Mouse (Mus musculus): ENCODE results near the gene Afap1. TPM values are rescaled to one million over a fixed set of nuclear protein-coding genes. Genes with fewer than 3 reads are reported as not detected.

The Afap1 gene
- total and polyA plus RNA-seq, 3 experiments, result 0.03 to 0.04 TPM; not detected in 1

DNA sequence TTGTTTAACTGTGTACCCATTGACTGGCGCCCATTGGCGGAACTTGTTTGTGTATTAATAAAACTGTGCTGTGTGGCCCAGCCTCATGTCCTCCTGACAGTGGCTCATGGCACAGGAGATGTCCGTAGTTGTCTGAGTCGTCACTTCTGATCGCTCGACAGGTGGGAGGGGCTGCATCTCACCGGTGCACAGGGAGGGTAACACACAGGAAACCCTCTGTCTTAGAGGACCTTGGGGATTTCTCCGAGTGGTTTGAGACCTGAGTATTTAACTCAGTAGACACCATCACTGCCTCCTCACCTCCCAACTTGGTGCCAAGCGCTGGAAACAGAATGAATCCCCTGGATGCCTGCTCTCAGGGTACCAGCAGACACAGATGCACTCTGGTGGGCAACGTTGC lies 110.7 kb downstream of the Afap1 start:
- Histone ChIP-seq H3K9me3 (replicated peaks; ENCODE audit: insufficient read depth, low read length) (no peaks in the 10 kb centered on the region), H3K27ac (ENCODE audit: control insufficient read depth, low read depth, low read length) (no peak overlapping the region), H3K79me2 (ENCODE audit: control insufficient read depth, insufficient read depth, low read length, poor library complexity) (no peaks in the 10 kb centered on the region), H3K36me3 (ENCODE audit: control insufficient read depth in 1 of 2, insufficient read depth in 2 of 2, low read length in 2 of 2) (no peaks in the 10 kb centered on the region), H3K9ac (ENCODE audit: control insufficient read depth, low read depth, low read length, poor library complexity, severe bottlenecking) (no peak overlapping the region), H3K4me3 (ENCODE audit: control insufficient read depth in 1 of 2, insufficient read depth in 1 of 2, low read depth in 2 of 2, low read length in 2 of 2) (no peak overlapping the region), H3K4me1 (ENCODE audit: control insufficient read depth in 1 of 2, insufficient read depth in 2 of 2, low read length in 2 of 2) (no peaks in the 10 kb centered on the region), H3K27me3 (ENCODE audit: control insufficient read depth in 1 of 2, insufficient read depth in 2 of 2, low read length in 2 of 2) (no peaks in the 10 kb centered on the region)
- DNase-seq (ENCODE audit: low read depth, low spot score), result no peak
- TF ChIP-seq GATA1 (IDR thresholded peaks at IDR 0.05; ENCODE audit: low read depth, low read length) (no peak), MAFK (IDR thresholded peaks at IDR 0.05; ENCODE audit: borderline replicate concordance, low read depth, low read length) (no peak), MXI1 (IDR thresholded peaks at IDR 0.05; ENCODE audit: low read depth, low read length) (no peak), GABPA (IDR thresholded peaks at IDR 0.05; ENCODE audit: low read depth, low read length) (no peak), TAL1 (IDR thresholded peaks at IDR 0.05; ENCODE audit: low read length) (no peak), POLR2A (IDR thresholded peaks at IDR 0.05; ENCODE audit: control insufficient read depth in 1 of 2, insufficient read depth in 1 of 2, low read depth in 1 of 2, low read length in 2 of 2, poor library complexity in 1 of 2) (no peak), EP300 (IDR thresholded peaks at IDR 0.05; ENCODE audit: low read depth in 1 of 2, low read length in 2 of 2) (no peak)

DNA sequence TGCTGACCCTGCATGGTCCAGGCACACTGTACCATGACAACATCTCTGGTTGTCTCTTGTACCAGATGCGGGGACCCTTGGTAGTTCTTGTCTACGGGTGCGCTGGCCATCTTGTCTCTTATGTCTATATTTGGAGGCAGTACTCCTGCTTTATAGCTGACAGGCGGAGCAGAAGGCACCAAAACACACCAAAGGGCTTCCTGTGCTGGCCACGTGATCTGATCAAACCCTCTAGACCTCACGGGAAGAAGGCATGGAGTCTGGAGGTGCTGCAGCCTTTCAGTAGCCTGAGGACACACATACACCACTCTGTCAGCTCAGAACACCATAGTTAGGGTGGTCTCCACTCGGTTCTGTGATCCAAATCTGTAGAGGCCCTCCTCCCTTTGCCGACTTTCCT lies 113.0 kb downstream of the Afap1 start:
- no peak overlapping the region for H3K9ac ChIP-seq (ENCODE audit: control insufficient read depth, low read depth, low read length, poor library complexity, severe bottlenecking)
- no peaks in the 10 kb centered on the region for H3K79me2 ChIP-seq (ENCODE audit: control insufficient read depth, insufficient read depth, low read length, poor library complexity)
- no peaks in the 10 kb centered on the region for H3K27me3 ChIP-seq (ENCODE audit: control insufficient read depth in 1 of 2, insufficient read depth in 2 of 2, low read length in 2 of 2)
- no peaks in the 10 kb centered on the region for H3K9me3 ChIP-seq (replicated peaks; ENCODE audit: insufficient read depth, low read length)
- no peak for DNase-seq (ENCODE audit: low read depth, low spot score)
- H3K27ac ChIP-seq (ENCODE audit: control insufficient read depth, low read depth, low read length), result no peak overlapping the region
- H3K4me1 ChIP-seq (ENCODE audit: control insufficient read depth in 1 of 2, insufficient read depth in 2 of 2, low read length in 2 of 2), result no peaks in the 10 kb centered on the region
- H3K36me3 ChIP-seq (ENCODE audit: control insufficient read depth in 1 of 2, insufficient read depth in 2 of 2, low read length in 2 of 2), result no peaks in the 10 kb centered on the region
- TF ChIP-seq MAZ (IDR thresholded peaks at IDR 0.05; ENCODE audit: low read depth, low read length), result no peak
- no peak for TF ChIP-seq ETS1 (IDR thresholded peaks at IDR 0.05; ENCODE audit: low read depth, low read length)
- TF ChIP-seq MAFK (IDR thresholded peaks at IDR 0.05; ENCODE audit: borderline replicate concordance, low read depth, low read length), result no peak
- no peak for TF ChIP-seq NELFE (IDR thresholded peaks at IDR 0.05; ENCODE audit: low read depth, low read length)
- no peak for TF ChIP-seq HCFC1 (IDR thresholded peaks at IDR 0.05; ENCODE audit: low read depth, low read length)
- no peak for TF ChIP-seq KAT2A (conservative IDR thresholded peaks at IDR 0.05; ENCODE audit: low read depth, low read length)
- no peak for TF ChIP-seq RCOR1 (IDR thresholded peaks at IDR 0.05; ENCODE audit: low read depth, low read length)
- no peak for TF ChIP-seq MXI1 (IDR thresholded peaks at IDR 0.05; ENCODE audit: low read depth, low read length)
- TF ChIP-seq USF2 (IDR thresholded peaks at IDR 0.05; ENCODE audit: borderline replicate concordance in 1 of 2, insufficient read depth in 1 of 2, low read depth in 1 of 2, low read length in 2 of 2), result no peak
- no peak for TF ChIP-seq CTCF (IDR thresholded peaks at IDR 0.05 in 2 of 3, conservative IDR thresholded peaks at IDR 0.05 in 1 of 3; ENCODE audit: control insufficient read depth in 1 of 3, insufficient read depth in 1 of 3, low read depth in 2 of 3, low read length in 3 of 3, poor library complexity in 1 of 3, severe bottlenecking in 1 of 3)
- TF ChIP-seq MAX (IDR thresholded peaks at IDR 0.05; ENCODE audit: low read length), result no peak
- no peak for TF ChIP-seq NRF1 (IDR thresholded peaks at IDR 0.05; ENCODE audit: insufficient read depth, low read depth, low read length, poor library complexity, severe bottlenecking)
- no peak for TF ChIP-seq POLR2A (IDR thresholded peaks at IDR 0.05; ENCODE audit: control insufficient read depth in 1 of 2, insufficient read depth in 1 of 2, low read depth in 1 of 2, low read length in 2 of 2, poor library complexity in 1 of 2)
- TF ChIP-seq GATA1 (IDR thresholded peaks at IDR 0.05; ENCODE audit: low read depth, low read length), result no peak
- TF ChIP-seq ZC3H11A (IDR thresholded peaks at IDR 0.05; ENCODE audit: low read depth, low read length), result no peak
- no peak for TF ChIP-seq SMC3 (IDR thresholded peaks at IDR 0.05; ENCODE audit: low read depth, low read length)
- TF ChIP-seq RAD21 (IDR thresholded peaks at IDR 0.05; ENCODE audit: low read depth, low read length), result no peak
- no peak for TF ChIP-seq BHLHE40 (IDR thresholded peaks at IDR 0.05; ENCODE audit: borderline replicate concordance, low read depth, low read length)
- no peak for TF ChIP-seq ELF1 (IDR thresholded peaks at IDR 0.05; ENCODE audit: low read depth, low read length)
- TF ChIP-seq E2F4 (IDR thresholded peaks at IDR 0.05; ENCODE audit: borderline replicate concordance, low read depth, low read length), result no peak
- no peak overlapping the region for H3K4me3 ChIP-seq (ENCODE audit: control insufficient read depth in 1 of 2, insufficient read depth in 1 of 2, low read depth in 2 of 2, low read length in 2 of 2)
